Mouse (Mus musculus): ENCODE measurements around the gene Clybl. TPM values are rescaled to one million over a fixed set of nuclear protein-coding genes. Genes with fewer than 3 reads are reported as not detected.

The Clybl gene
- total and polyA plus RNA-seq, 3 experiments = 16.5 to 25.7 (median 18.7) TPM

DNA sequence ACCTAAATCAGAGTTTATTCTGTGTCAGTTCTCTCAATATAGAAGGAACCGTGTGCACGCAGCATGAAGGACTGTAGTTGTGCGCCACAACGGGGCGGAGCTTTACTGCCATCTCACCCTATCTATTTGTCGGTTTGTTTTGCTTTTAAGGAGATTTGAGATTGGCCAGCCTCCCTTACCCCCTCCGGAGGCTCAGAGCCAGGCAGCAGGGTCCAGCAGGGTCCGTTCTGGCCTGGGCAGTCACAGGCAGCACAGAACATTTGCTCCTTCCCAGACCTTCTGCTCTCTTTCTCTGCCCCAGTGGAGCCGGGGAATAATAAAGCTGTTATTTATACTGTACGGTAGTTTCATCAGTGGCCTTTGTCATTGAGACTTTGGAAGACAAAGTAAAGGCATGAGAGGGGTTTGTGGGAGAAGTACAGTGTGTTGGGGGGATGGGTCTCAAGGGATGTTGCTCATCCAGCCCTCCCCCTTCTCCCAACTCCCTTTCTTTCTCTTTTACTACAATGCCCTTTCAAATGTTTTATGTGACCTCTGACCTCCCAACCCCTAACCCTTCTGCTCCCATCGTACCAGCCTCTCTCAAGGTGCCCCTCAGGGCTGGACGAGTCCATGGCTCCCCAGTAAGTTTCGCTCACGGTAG lies 89.7 kb downstream of the Clybl start:
- no peaks in the 10 kb centered on the region for H3K36me3 ChIP-seq (replicated peaks in 1 of 2; ENCODE audit: control insufficient read depth in 1 of 2, insufficient read depth in 1 of 2, low read length in 1 of 2)
- no peaks in the 10 kb centered on the region for H3K27me3 ChIP-seq (replicated peaks)
- dilution Hi-C loops (cut with MboI; ENCODE audit: extremely low pct_ligation_motif_present, extremely low pct_unique_long_range_greater_than_20kb, low sequenced_read_pairs) = no loop called here
- no peak for TF ChIP-seq ZNF384 (IDR thresholded peaks at IDR 0.05; ENCODE audit: low read depth, low read length)
- TF ChIP-seq CHD1 (IDR thresholded peaks at IDR 0.05; ENCODE audit: low read depth, low read length) = no peak
- no peak for TF ChIP-seq HCFC1 (IDR thresholded peaks at IDR 0.05; ENCODE audit: low read depth, low read length)
- no peak for TF ChIP-seq E2F4 (IDR thresholded peaks at IDR 0.05; ENCODE audit: insufficient replicate concordance, low read depth, low read length)
- TF ChIP-seq MYC (IDR thresholded peaks at IDR 0.05; ENCODE audit: low read depth, low read length) = no peak
- TF ChIP-seq CTCF (conservative IDR thresholded peaks at IDR 0.05 in 1 of 2, IDR thresholded peaks at IDR 0.05 in 1 of 2; ENCODE audit: low read depth in 2 of 2, low read length in 2 of 2) = no peak
- no peak for TF ChIP-seq PAX5 (IDR thresholded peaks at IDR 0.05; ENCODE audit: low read length)
- no peak for TF ChIP-seq IRF4 (IDR thresholded peaks at IDR 0.05; ENCODE audit: low read depth, low read length)
- no peak for TF ChIP-seq MAX (IDR thresholded peaks at IDR 0.05; ENCODE audit: low read length)
- no peak for TF ChIP-seq UBTF (IDR thresholded peaks at IDR 0.05; ENCODE audit: low read depth, low read length)
- no peak for TF ChIP-seq SMC3 (IDR thresholded peaks at IDR 0.05; ENCODE audit: low read depth, low read length)
- no peak for TF ChIP-seq KAT2A (IDR thresholded peaks at IDR 0.05; ENCODE audit: insufficient replicate concordance, low read length)
- TF ChIP-seq USF2 (conservative IDR thresholded peaks at IDR 0.05; ENCODE audit: low read depth, low read length) = no peak
- no peak for TF ChIP-seq TCF12 (IDR thresholded peaks at IDR 0.05; ENCODE audit: low read depth, low read length)
- no peak for TF ChIP-seq ZC3H11A (IDR thresholded peaks at IDR 0.05; ENCODE audit: low read depth, low read length)
- no peak for TF ChIP-seq EP300 (IDR thresholded peaks at IDR 0.05; ENCODE audit: low read length)
- no peak for TF ChIP-seq CHD2 (IDR thresholded peaks at IDR 0.05; ENCODE audit: low read length)
- TF ChIP-seq TBP (conservative IDR thresholded peaks at IDR 0.05; ENCODE audit: low read depth, low read length) = no peak
- no peak overlapping the region for H3K4me2 ChIP-seq (ENCODE audit: insufficient read depth, low read depth, poor library complexity, severe bottlenecking)
- no peaks in the 10 kb centered on the region for H3K9me3 ChIP-seq (replicated peaks; ENCODE audit: low read length)
- no peak overlapping the region for H3K9ac ChIP-seq (ENCODE audit: insufficient read depth, low read depth)
- no peak overlapping the region for H3K4me3 ChIP-seq (replicated peaks in 1 of 3; ENCODE audit: low read depth in 2 of 3, low read length in 2 of 3, poor library complexity in 1 of 3)
- H3K27ac ChIP-seq (ENCODE audit: insufficient read depth, low read depth) = no peak overlapping the region
- H3K79me2 ChIP-seq (replicated peaks; ENCODE audit: control insufficient read depth, extremely low read depth, insufficient read depth, poor library complexity, severe bottlenecking) = no peaks in the 10 kb centered on the region
- DNase-seq (ENCODE audit: extremely low read depth) = no peak
- H3K4me1 ChIP-seq (ENCODE audit: control insufficient read depth in 1 of 2, insufficient read depth in 2 of 2) = no peaks in the 10 kb centered on the region
- in situ Hi-C loops (cut with MboI; ENCODE audit: low pct_ligation_motif_present, low pct_unique_long_range_greater_than_20kb, low sequenced_read_pairs) = no loop called here

DNA sequence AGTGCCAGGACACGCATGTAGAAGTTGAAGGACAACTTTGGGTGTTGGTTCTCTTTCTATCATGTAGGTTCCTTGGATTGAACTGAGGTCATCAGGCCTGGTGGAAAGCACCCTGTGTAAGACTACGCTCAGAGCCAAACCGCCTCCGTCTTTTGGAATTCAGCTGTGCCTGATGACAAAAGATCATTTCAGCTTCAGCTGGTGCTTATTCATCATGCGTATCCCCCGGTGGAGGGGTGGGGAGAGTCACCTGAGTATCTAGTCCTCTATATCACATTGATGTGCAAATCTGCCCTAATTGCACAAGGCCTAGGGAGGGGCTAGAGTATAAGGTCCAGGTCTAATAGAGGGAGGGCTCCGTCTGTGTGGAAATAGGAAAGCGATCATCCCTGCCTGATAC lies 95.6 kb downstream of the Clybl start:
- Histone ChIP-seq H3K4me1 (ENCODE audit: control insufficient read depth in 1 of 2, insufficient read depth in 2 of 2) (0 out of 4 replicates have a peak, but pooled peaks cover 0 to 2% of the 10 kb centered on the region in 2 experiments), H3K36me3 (replicated peaks in 1 of 2; ENCODE audit: control insufficient read depth in 1 of 2, insufficient read depth in 1 of 2, low read length in 1 of 2) (no peaks in the 10 kb centered on the region), H3K27me3 (replicated peaks) (no peaks in the 10 kb centered on the region), H3K27ac (ENCODE audit: insufficient read depth, low read depth) (no peak overlapping the region), H3K9me3 (replicated peaks; ENCODE audit: low read length) (no peaks in the 10 kb centered on the region), H3K4me2 (ENCODE audit: insufficient read depth, low read depth, poor library complexity, severe bottlenecking) (no peak overlapping the region), H3K79me2 (replicated peaks; ENCODE audit: control insufficient read depth, extremely low read depth, insufficient read depth, poor library complexity, severe bottlenecking) (no peaks in the 10 kb centered on the region), H3K9ac (ENCODE audit: insufficient read depth, low read depth) (no peak overlapping the region), H3K4me3 (replicated peaks in 1 of 3; ENCODE audit: low read depth in 2 of 3, low read length in 2 of 3, poor library complexity in 1 of 3) (no peak overlapping the region)
- in situ Hi-C loops (cut with MboI; ENCODE audit: low pct_ligation_motif_present, low pct_unique_long_range_greater_than_20kb, low sequenced_read_pairs) (no loop called here), dilution Hi-C loops (cut with MboI; ENCODE audit: extremely low pct_ligation_motif_present, extremely low pct_unique_long_range_greater_than_20kb, low sequenced_read_pairs) (no loop called here)
- DNase-seq (ENCODE audit: extremely low read depth) = no peak
- no peak for TF ChIP-seq POLR2AphosphoS2 (IDR thresholded peaks at IDR 0.05; ENCODE audit: low read depth, low read length)
- TF ChIP-seq CHD2 (IDR thresholded peaks at IDR 0.05; ENCODE audit: low read length) = no peak
- no peak for TF ChIP-seq IRF4 (IDR thresholded peaks at IDR 0.05; ENCODE audit: low read depth, low read length)
- no peak for TF ChIP-seq ZNF384 (IDR thresholded peaks at IDR 0.05; ENCODE audit: low read depth, low read length)
- no peak for TF ChIP-seq JUND (conservative IDR thresholded peaks at IDR 0.05; ENCODE audit: low read depth, low read length)
- no peak for TF ChIP-seq PAX5 (IDR thresholded peaks at IDR 0.05; ENCODE audit: low read length)
- TF ChIP-seq EP300 (IDR thresholded peaks at IDR 0.05; ENCODE audit: low read length) = no peak
- no peak for TF ChIP-seq ZKSCAN1 (IDR thresholded peaks at IDR 0.05; ENCODE audit: borderline replicate concordance, low read depth, low read length)
- no peak for TF ChIP-seq MYC (IDR thresholded peaks at IDR 0.05; ENCODE audit: low read depth, low read length)
- TF ChIP-seq MXI1 (IDR thresholded peaks at IDR 0.05; ENCODE audit: low read depth, low read length) = no peak
- TF ChIP-seq MAZ (IDR thresholded peaks at IDR 0.05; ENCODE audit: low read depth, low read length) = no peak
- no peak for TF ChIP-seq NRF1 (IDR thresholded peaks at IDR 0.05; ENCODE audit: low read depth, low read length)

All from CH12.LX (cell line).